Mouse (Mus musculus) bone marrow, adult 2 months (tissue): ENCODE results near the gene Dusp7. TPM values are rescaled to one million over a fixed set of nuclear protein-coding genes. Genes with fewer than 3 reads are reported as not detected.

Experiments used
- H3K27ac ChIP-seq: fragments of 200-500 bp; 2 replicates; pipeline ENCODE4 v1.5.1; 2012; ENCODE audit warnings: low read depth, mild to moderate bottlenecking, control low read depth, inconsistent platforms, low read length; ENCODE audit not compliant: control insufficient read depth, poor library complexity, insufficient read depth
- H3K4me1 ChIP-seq: fragments of 200-500 bp; 2 replicates; pipeline ENCODE4 v1.6.1; 2011; ENCODE audit warnings: low read length; ENCODE audit not compliant: control insufficient read depth, insufficient read depth
- H3K4me3 ChIP-seq: fragments of 200-500 bp; replicated peaks from 2 replicates; pipeline ENCODE3; 2011; ENCODE audit warnings: mild to moderate bottlenecking, low read depth, low read length, control low read depth; ENCODE audit not compliant: control insufficient read depth
- CTCF ChIP-seq: fragments of 200-500 bp; IDR thresholded peaks from 2 replicates; pipeline ENCODE4 v1.5.1; 2011; ENCODE audit warnings: low read length, control low read depth; ENCODE audit not compliant: control insufficient read depth, insufficient read depth
- POLR2A ChIP-seq: fragments of 200-500 bp; IDR thresholded peaks from 2 replicates; pipeline ENCODE4 v1.6.1; 2011; ENCODE audit warnings: low read depth, mild to moderate bottlenecking, control low read depth, low read length, borderline replicate concordance; ENCODE audit not compliant: control insufficient read depth
- WGBS: fragments of 180-500 bp; shearing (Covaris S2); methylation state at CpG from one replicate; pipeline ENCODE4 v1.1.7; 2018; 5-methylcytosine and 5-hydroxymethylcytosine counted together
- polyA plus RNA-seq: library from polyadenylated mRNA; stranded (reverse); fragments of >200 nt; gene quantifications from 2 replicates; pipeline ENCODE4 v1.2.4, GENCODE M21; 2011; ENCODE audit warnings: low replicate concordance; ENCODE audit not compliant: missing spikeins, insufficient read depth, insufficient read length

Dusp7 gene
- polyA plus RNA-seq, 1 experiment = 11.6 TPM

DNA sequence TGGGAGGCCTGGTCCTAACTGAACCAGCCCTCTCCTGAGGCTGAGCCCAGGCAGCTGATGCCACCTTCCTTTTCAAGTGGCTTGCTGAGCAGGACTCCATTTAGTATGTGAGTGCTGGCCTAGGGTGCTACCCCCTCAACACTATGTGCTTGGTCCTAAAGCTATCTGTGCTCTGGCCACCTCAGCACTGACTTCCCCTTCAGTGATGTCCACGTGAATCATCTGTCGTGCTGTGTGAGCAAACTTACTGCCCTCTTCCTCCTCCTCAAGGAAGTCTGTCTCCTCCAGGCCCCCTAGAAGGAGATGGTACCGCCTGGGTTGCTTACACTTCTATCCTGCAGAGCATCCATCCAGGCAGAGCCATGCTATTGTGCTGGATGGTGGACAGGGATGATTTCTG lies 35.7 kb upstream of the Dusp7 start:
- TF ChIP-seq CTCF = no peak
- TF ChIP-seq POLR2A = no peak
- no peak overlapping the region for H3K27ac ChIP-seq

DNA sequence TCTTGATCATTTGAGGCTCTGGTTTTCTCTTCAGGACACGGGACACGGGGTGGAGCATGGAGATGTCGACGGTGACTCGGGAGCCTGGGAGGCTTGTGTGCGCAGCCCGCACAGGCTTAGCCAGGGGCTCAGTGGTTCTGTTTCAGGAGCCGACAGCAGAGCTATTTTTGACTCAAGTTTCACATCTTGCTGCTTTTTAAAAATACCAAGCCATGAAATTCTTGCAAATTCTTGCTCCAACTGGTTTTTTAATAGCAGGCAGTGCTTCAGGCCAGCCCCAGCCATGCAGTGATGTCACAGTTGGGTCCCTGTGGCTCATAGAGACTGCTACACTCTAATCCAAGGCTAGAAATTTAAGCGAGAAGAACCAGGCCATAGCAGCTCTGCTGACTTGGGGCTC lies 30.8 kb upstream of the Dusp7 start:
- H3K4me1 ChIP-seq = no peaks in the 10 kb centered on the region
- TF ChIP-seq CTCF (no peak), POLR2A (no peak)
- WGBS = 94% methylated on average over 9 of the region's 9 CpGs
- no peak overlapping the region for H3K27ac ChIP-seq
- no peak overlapping the region for H3K4me3 ChIP-seq

More for the DNA sequence above, 35.7 kb upstream of the Dusp7 start:
- Histone ChIP-seq H3K4me1 (no peaks in the 10 kb centered on the region; the same call in 1 of the 2 replicates), H3K4me3 (no peak overlapping the region)
- 54% methylated on average over 3 of the region's 3 CpGs for WGBS

GRCm38 (mm10) chr9:106338462-106339172 lies 29.8 kb upstream of the Dusp7 start:
- WGBS = 87% methylated on average over 10 of the region's 10 CpGs
- Histone ChIP-seq H3K27ac (no peak overlapping the region), H3K4me3 (no peak overlapping the region), H3K4me1 (no peaks in the 10 kb centered on the region)
- no peak for TF ChIP-seq CTCF
- TF ChIP-seq POLR2A = no peak

DNA sequence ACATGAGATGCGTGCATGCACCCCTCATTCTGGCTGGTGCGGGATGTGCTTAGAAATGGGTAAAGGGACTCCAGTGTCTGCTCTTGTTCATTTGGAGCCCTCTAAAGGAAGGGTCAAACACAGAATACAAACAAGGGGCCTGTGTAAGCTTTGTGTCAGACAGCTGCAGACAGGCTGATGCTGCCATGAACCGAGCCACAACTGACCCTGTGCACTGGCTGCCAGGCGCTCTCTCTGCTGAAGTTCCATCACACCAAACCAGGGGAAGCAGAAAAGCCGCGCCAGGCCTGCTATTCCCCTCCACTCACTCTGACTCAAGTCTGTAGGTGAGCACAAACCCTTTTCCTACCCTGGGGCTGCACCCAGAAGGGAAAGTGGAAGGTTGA lies 29.3 kb upstream of the Dusp7 start:
- no peak for TF ChIP-seq CTCF
- TF ChIP-seq POLR2A = no peak

DNA sequence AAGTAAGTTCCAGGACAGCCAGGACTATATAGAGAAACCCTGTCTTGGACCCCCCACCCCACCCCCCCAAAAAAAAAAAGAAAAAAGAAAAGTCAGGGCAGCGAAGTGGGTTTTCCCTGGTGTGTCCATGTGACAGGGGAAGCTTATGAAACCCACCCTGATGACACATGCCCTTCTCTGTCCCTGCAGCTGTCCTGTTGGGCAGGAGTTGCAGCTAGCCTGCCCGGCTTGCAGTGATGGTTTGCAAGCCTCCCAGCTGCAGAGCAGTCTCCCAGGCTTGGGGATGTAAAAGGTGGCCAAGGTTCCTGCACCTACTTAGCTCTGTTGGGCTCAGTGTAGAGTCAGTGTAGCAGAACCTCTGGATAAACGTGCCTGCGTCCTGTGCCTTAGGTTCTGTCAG lies 28.7 kb upstream of the Dusp7 start:
- Histone ChIP-seq H3K4me1 (no peaks in the 10 kb centered on the region), H3K27ac (no peak overlapping the region), H3K4me3 (no peak overlapping the region)
- 90% methylated on average over 4 of the region's 4 CpGs for WGBS
- TF ChIP-seq POLR2A (no peak), CTCF (no peak)

More for the DNA sequence above, 29.3 kb upstream of the Dusp7 start:
- H3K27ac ChIP-seq = no peak overlapping the region
- no peaks in the 10 kb centered on the region for H3K4me1 ChIP-seq
- 94% methylated on average over 6 of the region's 6 CpGs for WGBS
- H3K4me3 ChIP-seq = no peak overlapping the region

- 87% methylated on average over 13 of the region's 13 CpGs for WGBS
- no peak for TF ChIP-seq CTCF
- no peak for TF ChIP-seq POLR2A
- Histone ChIP-seq H3K4me3 (no peak overlapping the region), H3K4me1 (no peaks in the 10 kb centered on the region), H3K27ac (no peak overlapping the region)
These were observed 27.7 kb upstream of the Dusp7 start for GRCm38 (mm10) chr9:106340501-106341312.

GRCm38 (mm10) chr9:106341313-106341686 lies 27.1 kb upstream of the Dusp7 start:
- 81% methylated on average over 3 of the region's 3 CpGs for WGBS
- Histone ChIP-seq H3K4me3 (no peak overlapping the region), H3K27ac (no peak overlapping the region), H3K4me1 (no peaks in the 10 kb centered on the region)
- TF ChIP-seq POLR2A = no peak
- no peak for TF ChIP-seq CTCF

DNA sequence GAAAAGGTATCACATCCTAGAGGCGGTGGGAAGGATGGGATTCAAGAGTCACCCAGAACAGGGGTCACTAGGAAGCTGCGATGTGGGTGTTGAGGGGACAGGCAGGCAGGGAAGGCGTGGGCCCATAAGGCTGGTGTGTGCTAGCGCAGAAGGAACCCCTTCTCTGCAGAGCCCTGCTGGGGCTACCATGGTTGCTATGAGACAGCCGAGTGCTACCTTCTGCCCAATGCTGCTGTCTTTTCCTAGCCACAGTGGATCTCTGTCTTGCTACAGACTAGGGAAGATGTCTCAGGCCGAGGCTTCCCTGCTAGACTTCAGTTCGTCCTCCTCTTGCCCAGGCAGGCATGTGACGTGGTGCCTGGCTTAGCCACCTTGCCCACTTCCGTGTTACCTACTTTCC lies 25.9 kb upstream of the Dusp7 start:
- TF ChIP-seq POLR2A = no peak
- no peak for TF ChIP-seq CTCF
- no peak overlapping the region for H3K4me3 ChIP-seq
- WGBS = 88% methylated on average over 9 of the region's 9 CpGs
- H3K4me1 ChIP-seq = no peaks in the 10 kb centered on the region
- no peak overlapping the region for H3K27ac ChIP-seq
